Mouse (Mus musculus) stomach, adult 2 months (tissue): ENCODE data around the gene Cds2. TPM values are rescaled to one million over a fixed set of nuclear protein-coding genes. Genes with fewer than 3 reads are reported as not detected.

ENCODE experiments used
- polyA plus RNA-seq: library from polyadenylated mRNA; depleted of rRNA; stranded (reverse); fragments of >200 nt; gene quantifications from 2 replicates; pipeline ENCODE4 v1.2.3, GENCODE M21; 2012; rRNA removed

Gene Cds2
- polyA plus RNA-seq = 9.5 and 10.7 TPM in 2 replicates

DNA sequence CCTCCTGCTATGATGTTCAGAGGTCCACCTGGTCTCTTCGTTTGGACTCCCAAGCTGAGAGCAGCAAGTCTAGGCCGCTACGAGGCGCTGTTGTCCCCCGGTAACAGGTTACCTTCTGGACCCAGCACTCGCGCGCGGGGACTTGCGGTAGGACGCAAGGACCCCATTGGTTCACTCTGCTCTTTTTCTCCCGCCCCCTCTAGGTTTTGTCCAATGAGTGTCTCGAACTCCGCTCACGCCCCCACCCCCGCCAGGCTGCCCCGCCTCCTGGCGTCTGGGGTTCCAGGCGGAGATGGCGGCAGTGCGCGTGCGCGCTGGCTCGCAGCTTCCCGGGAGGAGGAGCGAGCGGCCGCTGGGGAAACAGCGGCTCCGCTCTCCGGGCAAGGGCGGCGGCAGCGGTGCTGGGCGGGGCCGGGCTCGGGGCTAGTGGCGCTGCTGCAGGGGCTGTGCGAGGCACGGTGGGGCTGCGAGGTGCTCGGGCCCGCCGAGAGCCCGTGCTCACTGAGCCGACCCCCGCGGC is at the start of gene Cds2:
Gene Cds2 (plus strand): TSS at position 270 of the 520 bp plus-strand sequence.

DNA sequence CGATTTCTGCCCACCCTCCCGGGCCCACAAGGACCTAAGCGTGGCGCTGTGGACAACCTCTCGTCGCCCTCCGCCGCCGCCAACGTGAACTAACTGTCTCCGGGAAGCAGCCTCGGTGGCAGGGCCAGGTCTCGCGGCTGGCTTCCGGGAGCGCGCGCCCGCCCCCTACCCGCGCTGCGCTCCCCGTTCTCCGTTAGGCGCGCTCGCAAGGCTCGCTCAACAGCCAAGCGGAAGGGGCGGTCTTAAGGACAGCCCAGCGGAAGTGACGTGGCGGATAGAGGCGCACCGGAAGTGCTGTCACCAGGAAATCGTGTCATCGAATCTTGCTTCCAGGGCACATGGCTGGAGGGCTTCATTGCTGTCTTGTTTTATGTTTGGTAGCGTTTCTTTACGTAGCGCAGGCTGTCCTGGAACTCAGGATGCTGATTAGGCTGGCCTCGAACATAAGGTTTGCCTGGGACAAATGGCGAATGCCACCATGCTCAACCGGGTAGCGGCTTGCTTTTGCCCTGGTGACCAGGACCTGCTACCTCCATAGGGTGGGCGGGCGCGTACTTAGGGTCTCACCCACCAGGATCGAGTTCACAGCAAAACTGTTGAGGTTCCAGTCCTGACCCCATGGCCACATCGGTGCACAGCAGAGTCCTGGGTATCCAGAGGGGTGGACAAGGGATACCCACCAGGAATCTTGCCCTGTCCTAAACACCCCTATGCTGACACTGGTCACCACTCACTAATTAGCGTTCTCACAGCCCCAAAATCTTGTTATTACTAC is 15.2 kb upstream of the Cds2 start, which contains the start of gene Tmem230:
Gene Tmem230 (minus strand): TSS at position 269 of the 775 bp plus-strand sequence.

DNA sequence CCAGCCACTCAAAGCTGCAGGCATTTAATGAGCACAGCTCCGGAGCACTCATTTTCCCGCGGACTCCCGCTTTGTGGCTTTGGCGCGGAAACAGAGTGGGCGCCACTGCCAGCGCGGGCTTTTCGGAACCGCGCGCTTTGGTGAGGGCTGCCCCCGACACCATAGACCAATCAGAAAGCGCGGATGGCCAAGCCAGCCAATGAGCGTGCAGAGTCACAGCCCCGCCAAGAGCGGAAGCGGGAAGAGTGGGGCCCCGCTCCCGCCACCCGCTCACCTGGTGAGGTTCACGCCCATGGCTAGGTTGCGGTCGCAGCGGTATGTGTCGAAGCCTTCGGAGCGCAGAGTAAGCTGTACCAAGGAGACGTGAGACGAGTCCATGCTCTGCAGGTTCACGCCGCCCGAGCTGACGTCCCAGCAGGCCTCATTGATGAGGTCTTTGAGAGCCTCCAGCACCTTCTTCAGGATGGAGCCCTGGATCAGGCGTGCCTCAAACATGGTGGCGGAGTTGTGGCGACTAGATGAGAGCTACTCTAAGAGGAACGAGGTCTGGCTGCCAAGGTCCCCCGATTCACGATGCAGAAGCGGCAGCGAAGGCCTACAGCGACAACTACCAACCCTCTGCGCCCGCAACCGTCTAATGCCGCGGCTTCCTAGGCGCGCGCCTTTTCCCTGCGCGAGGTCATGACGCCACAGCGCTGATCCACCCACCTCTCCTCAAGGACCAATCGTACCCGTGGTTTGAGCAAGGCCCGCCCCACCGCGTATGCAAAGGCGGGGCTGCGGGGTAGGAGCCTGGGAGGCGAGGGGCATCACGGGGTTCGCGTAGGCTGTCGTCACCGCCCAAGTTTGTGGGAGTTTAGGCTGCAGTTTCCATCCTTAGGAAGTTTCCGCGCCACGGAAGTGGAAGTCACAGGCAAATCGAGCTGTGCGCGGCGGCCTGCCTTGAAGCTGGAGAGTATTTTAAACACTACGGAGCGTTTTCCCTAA is 10.1 kb upstream of the Cds2 start, which contains the start of gene Pcna:
Gene Pcna (minus strand): TSS at position 773 of the 987 bp plus-strand sequence.

Other genes starting within 250 kb of the Cds2 start
- 5.8 and 8.0 TPM in 2 replicates for gene Rassf2, start 232.9 kb upstream of the Cds2 start, polyA plus RNA-seq
- 4.6 and 6.8 TPM in 2 replicates for gene Slc23a2, start 118.0 kb upstream of the Cds2 start, polyA plus RNA-seq
- 36.9 and 101 TPM in 2 replicates for gene Tmem230, start 15.3 kb upstream of the Cds2 start, polyA plus RNA-seq
- 24.0 and 28.7 TPM in 2 replicates for gene Pcna, start 9.8 kb upstream of the Cds2 start, polyA plus RNA-seq
- 0.01 TPM in 1 of 2 replicates, not detected in the other for gene Prokr2, start 122.3 kb downstream of the Cds2 start, polyA plus RNA-seq